Mouse (Mus musculus): ENCODE results near the gene Zfp746. TPM values are rescaled to one million over a fixed set of nuclear protein-coding genes. Genes with fewer than 3 reads are reported as not detected.

Zfp746 gene
- polyA plus RNA-seq, 1 experiment from 2014 or later = 23.4 TPM

GRCm38 (mm10) chr6:48073316-48073715, 13.1 kb downstream of the Zfp746 start:
- no peaks in the 10 kb centered on the region for H3K9me3 ChIP-seq (ENCODE audit: control insufficient read depth, low read length)
- H3K4me1 ChIP-seq (replicated peaks; ENCODE audit: control insufficient read depth, insufficient read depth, low read length) = no peaks in the 10 kb centered on the region
- no peak overlapping the region for H3K4me3 ChIP-seq (ENCODE audit: low read depth, low read length)
- no peak for DNase-seq (ENCODE audit: low spot score)
- H3K4me2 ChIP-seq (ENCODE audit: low read depth, low read length, severe bottlenecking) = no peak overlapping the region
- no peak overlapping the region for H3K9ac ChIP-seq (ENCODE audit: low read length)
- H3K27ac ChIP-seq (ENCODE audit: low read depth, low read length) = no peak overlapping the region
- no peak for ATAC-seq (replicated peaks; ENCODE audit: low FRiP score)
- H3K36me3 ChIP-seq (ENCODE audit: control insufficient read depth, insufficient read depth, low read length) = no peaks in the 10 kb centered on the region; the same call in 1 of the 2 replicates
- 85% methylated on average over 5 of the region's 5 CpGs for WGBS
- no peaks in the 10 kb centered on the region for H3K27me3 ChIP-seq (ENCODE audit: control insufficient read depth, insufficient read depth, low read length)

GRCm38 (mm10) chr6:48067492-48067891, 18.9 kb downstream of the Zfp746 start:
- Histone ChIP-seq H3K4me2 (ENCODE audit: low read depth, low read length, severe bottlenecking) (no peak overlapping the region), H3K27me3 (ENCODE audit: control insufficient read depth, insufficient read depth, low read length) (no peaks in the 10 kb centered on the region), H3K4me3 (ENCODE audit: low read depth, low read length) (no peak overlapping the region), H3K36me3 (ENCODE audit: control insufficient read depth, insufficient read depth, low read length) (peaks cover 18% of the 10 kb centered on the region), H3K9ac (ENCODE audit: low read length) (no peak overlapping the region), H3K27ac (ENCODE audit: low read depth, low read length) (no peak overlapping the region), H3K4me1 (replicated peaks; ENCODE audit: control insufficient read depth, insufficient read depth, low read length) (no peaks in the 10 kb centered on the region), H3K9me3 (ENCODE audit: control insufficient read depth, low read length) (no peaks in the 10 kb centered on the region)
- WGBS = 89% methylated on average over 3 of the region's 3 CpGs
- DNase-seq (ENCODE audit: low spot score) (no peak), ATAC-seq (replicated peaks; ENCODE audit: low FRiP score) (no peak)

GRCm38 (mm10) chr6:48065587-48066075, 20.8 kb downstream of the Zfp746 start:
- Histone ChIP-seq H3K4me3 (ENCODE audit: low read depth, low read length) (no peak overlapping the region), H3K27ac (ENCODE audit: low read depth, low read length) (no peak overlapping the region), H3K9ac (ENCODE audit: low read length) (no peak overlapping the region), H3K36me3 (ENCODE audit: control insufficient read depth, insufficient read depth, low read length) (peaks cover 18% of the 10 kb centered on the region), H3K4me1 (replicated peaks; ENCODE audit: control insufficient read depth, insufficient read depth, low read length) (no peaks in the 10 kb centered on the region), H3K27me3 (ENCODE audit: control insufficient read depth, insufficient read depth, low read length) (no peaks in the 10 kb centered on the region), H3K9me3 (ENCODE audit: control insufficient read depth, low read length) (no peaks in the 10 kb centered on the region), H3K4me2 (ENCODE audit: low read depth, low read length, severe bottlenecking) (no peak overlapping the region)
- ATAC-seq (replicated peaks; ENCODE audit: low FRiP score) (no peak), DNase-seq (ENCODE audit: low spot score) (no peak)
- 93% methylated on average over 6 of the region's 6 CpGs for WGBS

GRCm38 (mm10) chr6:48064451-48064850, 21.9 kb downstream of the Zfp746 start:
- ATAC-seq (replicated peaks; ENCODE audit: low FRiP score) (no peak), DNase-seq (ENCODE audit: low spot score) (no peak)
- WGBS = 92% methylated on average over 14 of the region's 14 CpGs
- no peak overlapping the region for H3K27ac ChIP-seq (ENCODE audit: low read depth, low read length)
- no peaks in the 10 kb centered on the region for H3K27me3 ChIP-seq (ENCODE audit: control insufficient read depth, insufficient read depth, low read length)
- no peak overlapping the region for H3K4me3 ChIP-seq (ENCODE audit: low read depth, low read length)
- H3K9me3 ChIP-seq (ENCODE audit: control insufficient read depth, low read length) = no peaks in the 10 kb centered on the region
- H3K4me1 ChIP-seq (replicated peaks; ENCODE audit: control insufficient read depth, insufficient read depth, low read length) = no peaks in the 10 kb centered on the region
- H3K36me3 ChIP-seq (ENCODE audit: control insufficient read depth, insufficient read depth, low read length) = peaks cover 18% of the 10 kb centered on the region
- no peak overlapping the region for H3K4me2 ChIP-seq (ENCODE audit: low read depth, low read length, severe bottlenecking)
- H3K9ac ChIP-seq (ENCODE audit: low read length) = no peak overlapping the region

GRCm38 (mm10) chr6:48063940-48064339, 22.5 kb downstream of the Zfp746 start:
- no peak overlapping the region for H3K9ac ChIP-seq (ENCODE audit: low read length)
- H3K4me3 ChIP-seq (ENCODE audit: low read depth, low read length) = no peak overlapping the region
- 92% methylated on average over 28 of the region's 28 CpGs for WGBS
- no peak overlapping the region for H3K4me2 ChIP-seq (ENCODE audit: low read depth, low read length, severe bottlenecking)
- H3K27ac ChIP-seq (ENCODE audit: low read depth, low read length) = no peak overlapping the region
- DNase-seq (ENCODE audit: low spot score) (no peak), ATAC-seq (replicated peaks; ENCODE audit: low FRiP score) (no peak)
- H3K4me1 ChIP-seq (replicated peaks; ENCODE audit: control insufficient read depth, insufficient read depth, low read length) = no peaks in the 10 kb centered on the region
- H3K9me3 ChIP-seq (ENCODE audit: control insufficient read depth, low read length) = no peaks in the 10 kb centered on the region
- H3K36me3 ChIP-seq (ENCODE audit: control insufficient read depth, insufficient read depth, low read length) = peaks cover 18% of the 10 kb centered on the region
- H3K27me3 ChIP-seq (ENCODE audit: control insufficient read depth, insufficient read depth, low read length) = no peaks in the 10 kb centered on the region

- H3K36me3 ChIP-seq (ENCODE audit: control insufficient read depth, insufficient read depth, low read length) = peaks cover 14% of the 10 kb centered on the region
Measured at GRCm38 (mm10) chr6:48060895-48061294, 25.5 kb downstream of the Zfp746 start.

GRCm38 (mm10) chr6:48060421-48060820, 26.0 kb downstream of the Zfp746 start:
- no peaks in the 10 kb centered on the region for H3K9me3 ChIP-seq (ENCODE audit: control insufficient read depth, low read length)
- H3K27ac ChIP-seq (ENCODE audit: low read depth, low read length) = no peak overlapping the region
- peaks cover 14% of the 10 kb centered on the region for H3K36me3 ChIP-seq (ENCODE audit: control insufficient read depth, insufficient read depth, low read length)
- 85% methylated on average over 2 of the region's 2 CpGs for WGBS
- no peak for DNase-seq (ENCODE audit: low spot score)
- H3K9ac ChIP-seq (ENCODE audit: low read length) = no peak overlapping the region
- no peaks in the 10 kb centered on the region for H3K27me3 ChIP-seq (ENCODE audit: control insufficient read depth, insufficient read depth, low read length)
- H3K4me2 ChIP-seq (ENCODE audit: low read depth, low read length, severe bottlenecking) = no peak overlapping the region
- H3K4me1 ChIP-seq (replicated peaks; ENCODE audit: control insufficient read depth, insufficient read depth, low read length) = no peaks in the 10 kb centered on the region
- ATAC-seq (replicated peaks; ENCODE audit: low FRiP score) = no peak
- H3K4me3 ChIP-seq (ENCODE audit: low read depth, low read length) = no peak overlapping the region

More at GRCm38 (mm10) chr6:48060895-48061294, 25.5 kb downstream of the Zfp746 start:
- H3K9me3 ChIP-seq (ENCODE audit: control insufficient read depth, low read length) = no peaks in the 10 kb centered on the region
- WGBS = 91% methylated on average over 1 of the region's 1 CpGs
- no peak overlapping the region for H3K9ac ChIP-seq (ENCODE audit: low read length)
- H3K27me3 ChIP-seq (ENCODE audit: control insufficient read depth, insufficient read depth, low read length) = no peaks in the 10 kb centered on the region
- no peak for ATAC-seq (replicated peaks; ENCODE audit: low FRiP score)
- no peak overlapping the region for H3K27ac ChIP-seq (ENCODE audit: low read depth, low read length)
- no peaks in the 10 kb centered on the region for H3K4me1 ChIP-seq (replicated peaks; ENCODE audit: control insufficient read depth, insufficient read depth, low read length)
- no peak overlapping the region for H3K4me3 ChIP-seq (ENCODE audit: low read depth, low read length)
- no peak overlapping the region for H3K4me2 ChIP-seq (ENCODE audit: low read depth, low read length, severe bottlenecking)
- no peak for DNase-seq (ENCODE audit: low spot score)

- Histone ChIP-seq H3K4me2 (ENCODE audit: low read depth, low read length, severe bottlenecking) (no peak overlapping the region), H3K9me3 (ENCODE audit: control insufficient read depth, low read length) (no peaks in the 10 kb centered on the region), H3K4me1 (replicated peaks; ENCODE audit: control insufficient read depth, insufficient read depth, low read length) (no peaks in the 10 kb centered on the region), H3K36me3 (ENCODE audit: control insufficient read depth, insufficient read depth, low read length) (no peaks in the 10 kb centered on the region), H3K27ac (ENCODE audit: low read depth, low read length) (no peak overlapping the region), H3K27me3 (ENCODE audit: control insufficient read depth, insufficient read depth, low read length) (no peaks in the 10 kb centered on the region), H3K9ac (ENCODE audit: low read length) (no peak overlapping the region), H3K4me3 (ENCODE audit: low read depth, low read length) (no peak overlapping the region)
- DNase-seq (ENCODE audit: low spot score) (no peak), ATAC-seq (replicated peaks; ENCODE audit: low FRiP score) (no peak)
- 85% methylated on average over 6 of the region's 6 CpGs for WGBS
Measured at GRCm38 (mm10) chr6:48052136-48052535, 34.3 kb downstream of the Zfp746 start.

- ATAC-seq (replicated peaks; ENCODE audit: low FRiP score) = no peak
- no peaks in the 10 kb centered on the region for H3K27me3 ChIP-seq (ENCODE audit: control insufficient read depth, insufficient read depth, low read length)
- no peak overlapping the region for H3K27ac ChIP-seq (ENCODE audit: low read depth, low read length)
- 0 out of 2 replicates have a peak, but pooled peaks cover 1% of the 10 kb centered on the region for H3K4me1 ChIP-seq (replicated peaks; ENCODE audit: control insufficient read depth, insufficient read depth, low read length)
- no peak for DNase-seq (ENCODE audit: low spot score)
- H3K4me2 ChIP-seq (ENCODE audit: low read depth, low read length, severe bottlenecking) = no peak overlapping the region
- no peaks in the 10 kb centered on the region for H3K36me3 ChIP-seq (ENCODE audit: control insufficient read depth, insufficient read depth, low read length)
- no peaks in the 10 kb centered on the region for H3K9me3 ChIP-seq (ENCODE audit: control insufficient read depth, low read length)
- H3K4me3 ChIP-seq (ENCODE audit: low read depth, low read length) = no peak overlapping the region
- 85% methylated on average over 2 of the region's 2 CpGs for WGBS
- no peak overlapping the region for H3K9ac ChIP-seq (ENCODE audit: low read length)
Measured at GRCm38 (mm10) chr6:48051666-48052065, 34.7 kb downstream of the Zfp746 start.

Data from forebrain, embryonic 11.5 days (tissue).